Mouse (Mus musculus) neutrophil, adult 65 days (primary cell): ENCODE data around the gene Negr1. TPM values are rescaled to one million over a fixed set of nuclear protein-coding genes. Genes with fewer than 3 reads are reported as not detected.

ENCODE experiments used
- total RNA-seq: library from RNA; stranded (reverse); gene quantifications from 2 replicates; pipeline ENCODE4 v1.2.4, GENCODE M21; 2023

Negr1 gene
- total RNA-seq = not detected in 2 replicates

GRCm38 (mm10) chr3:156561524-156562423, at the start of gene Negr1:
TSS of gene Negr1 (plus strand) at chr3:156561794.

